Mouse (Mus musculus) CD8-positive naive resting alpha-beta T cell, adult 2 months (primary cell): ENCODE measurements at regions not wholly inside any gene's neighbourhood (a gene's known extent, or its start where the extent isn't known, plus 50 kb on each side); places are given as distances from the start of the nearest gene placed in this dataset.

Experiments
- DNase-seq, 2 experiments: peaks; one replicate each; pipeline ENCODE4 v3.0.0; 2022; ENCODE audit warnings: low read depth in 2 of 2, low spot score in 2 of 2

- DNase-seq: no peak
These were observed 101.8 kb upstream of the Jun start for GRCm38 (mm10) chr4:95153737-95154287.

- DNase-seq: no peak
These were observed 102.4 kb upstream of the Jun start for GRCm38 (mm10) chr4:95154377-95154776.

GRCm38 (mm10) chr4:95155178-95155577 is 103.2 kb upstream of the Jun start:
- no peak for DNase-seq

GRCm38 (mm10) chr4:95155796-95156195 is 103.8 kb upstream of the Jun start:
- no peak for DNase-seq

- DNase-seq: no peak
These were observed 104.6 kb upstream of the Jun start for GRCm38 (mm10) chr4:95156451-95157271.

GRCm38 (mm10) chr4:95157653-95158430 is 105.8 kb upstream of the Jun start:
- DNase-seq: no peak

- DNase-seq: no peak
These were observed 106.8 kb upstream of the Jun start for GRCm38 (mm10) chr4:95158632-95159424.

GRCm38 (mm10) chr4:95159821-95160220 is 107.8 kb upstream of the Jun start:
- no peak for DNase-seq

GRCm38 (mm10) chr4:95160465-95160864 is 108.4 kb upstream of the Jun start:
- no peak for DNase-seq

GRCm38 (mm10) chr4:95160912-95161669 is 109.1 kb upstream of the Jun start:
- peak; percentile 77 to 82 for DNase-seq

GRCm38 (mm10) chr4:95161670-95162020 is 109.6 kb upstream of the Jun start:
- DNase-seq: no peak

GRCm38 (mm10) chr4:95162386-95163090 is 110.5 kb upstream of the Jun start:
- no peak for DNase-seq

GRCm38 (mm10) chr4:95163403-95163802 is 111.4 kb upstream of the Jun start:
- DNase-seq: no peak

GRCm38 (mm10) chr4:95166503-95166902 is 114.5 kb upstream of the Jun start:
- DNase-seq: no peak

- no peak for DNase-seq
These were observed 115.2 kb upstream of the Jun start for GRCm38 (mm10) chr4:95167216-95167615.

- DNase-seq: no peak
These were observed 117.7 kb upstream of the Jun start for GRCm38 (mm10) chr4:95169702-95170101.

GRCm38 (mm10) chr4:95177753-95178152 is 125.7 kb upstream of the Jun start:
- DNase-seq: no peak

GRCm38 (mm10) chr4:95178467-95178866 is 126.4 kb upstream of the Jun start:
- DNase-seq: no peak

- no peak for DNase-seq
These were observed 126.9 kb upstream of the Jun start for GRCm38 (mm10) chr4:95178900-95179299.

- DNase-seq: no peak
These were observed 128.4 kb upstream of the Jun start for GRCm38 (mm10) chr4:95180446-95180845.
